Mouse (Mus musculus) liver, embryonic 14.5 days (tissue): ENCODE measurements around the gene Sugp2.

ENCODE experiments used
- CTCF ChIP-seq: IDR thresholded peaks from 2 replicates; pipeline ENCODE4 v1.5.1; 2016; ENCODE audit warnings: antibody characterized with exemption, low read depth, control low read depth
- EP300 ChIP-seq: IDR thresholded peaks from 2 replicates; pipeline ENCODE4 v1.6.1; 2016; ENCODE audit warnings: antibody characterized with exemption, low read depth

- TF ChIP-seq CTCF (no peak), EP300 (no peak)
These were observed 14.8 kb upstream of the Sugp2 start for GRCm38 (mm10) chr8:70219107-70219684.
